Mouse (Mus musculus) embryonic stem cell, embryonic (primary cell): ENCODE measurements at regions not wholly inside any gene's neighbourhood (a gene's known extent, or its start where the extent isn't known, plus 50 kb on each side); places are given as distances from the start of the nearest gene placed in this dataset.

Source experiments
- CTCF ChIA-PET, 4 experiments: fragments of 300-600 bp in 2 of 4; fragments of 350-600 bp in 2 of 4; sonication (Branson Sonifier 250); formaldehyde crosslinking; loops; one replicate each; lab custom pipeline; 2022; ENCODE audit warnings: inconsistent platforms in 2 of 4; lab: Charles Lee
- POLR2A ChIA-PET, 4 experiments: fragments of 300-600 bp in 2 of 4; fragments of 350-600 bp in 2 of 4; sonication (Branson Sonifier 250); formaldehyde crosslinking; loops; one replicate each; lab custom pipeline; 2022; ENCODE audit warnings: antibody characterized with exemption in 4 of 4, inconsistent platforms in 1 of 4; lab: Charles Lee

GRCm38 (mm10) chr2:18617520-18617919, 54.7 kb upstream of the Commd3 start:
- ChIA-PET POLR2A (interaction anchor here in 2 of 4 experiments (0.8 to 1.3 kb wide), 2 partner anchors 9 to 484 kb away, joined by 4 read pairs; no protein-coding TSS in a partner anchor), CTCF (interaction anchor here in 1 of 4 experiments (0.7 kb wide), 1 partner anchor 675 kb away, joined by 4 read pairs; no protein-coding TSS in a partner anchor)

DNA sequence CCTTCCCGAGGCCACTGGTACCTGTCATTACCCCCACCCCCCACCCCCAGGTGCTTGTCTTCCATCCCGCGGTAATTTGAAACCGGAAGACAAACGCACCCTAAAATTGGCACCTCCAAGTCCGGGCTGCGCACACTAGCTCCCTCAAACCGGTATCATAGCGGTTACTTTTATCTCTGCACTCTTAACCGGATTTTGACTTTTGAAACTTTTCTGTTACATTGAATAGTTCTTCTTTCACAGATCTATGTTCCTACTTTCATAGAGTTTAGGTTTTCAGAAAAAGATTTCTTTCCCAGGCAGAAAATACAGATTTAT, 62.4 kb upstream of the Commd3 start:
- CTCF ChIA-PET = interaction anchor here in 1 of 4 experiments (0.9 kb wide), 1 partner anchor 9 kb away, joined by 3 read pairs; no protein-coding TSS in a partner anchor
- POLR2A ChIA-PET = interaction anchor here in 3 of 4 experiments (0.6 to 0.8 kb wide), 5 partner anchors 10 to 620 kb away, joined by 3 to 5 read pairs (median 3); no protein-coding TSS in a partner anchor

GRCm38 (mm10) chr2:18609075-18609867, 62.9 kb upstream of the Commd3 start:
- CTCF ChIA-PET = interaction anchor here in 1 of 4 experiments (0.9 kb wide), 1 partner anchor 9 kb away, joined by 3 read pairs; no protein-coding TSS in a partner anchor
- POLR2A ChIA-PET = interaction anchor here in 3 of 4 experiments (0.6 to 1.6 kb wide), 5 partner anchors 9 to 620 kb away, joined by 3 to 5 read pairs (median 3); no protein-coding TSS in a partner anchor

DNA sequence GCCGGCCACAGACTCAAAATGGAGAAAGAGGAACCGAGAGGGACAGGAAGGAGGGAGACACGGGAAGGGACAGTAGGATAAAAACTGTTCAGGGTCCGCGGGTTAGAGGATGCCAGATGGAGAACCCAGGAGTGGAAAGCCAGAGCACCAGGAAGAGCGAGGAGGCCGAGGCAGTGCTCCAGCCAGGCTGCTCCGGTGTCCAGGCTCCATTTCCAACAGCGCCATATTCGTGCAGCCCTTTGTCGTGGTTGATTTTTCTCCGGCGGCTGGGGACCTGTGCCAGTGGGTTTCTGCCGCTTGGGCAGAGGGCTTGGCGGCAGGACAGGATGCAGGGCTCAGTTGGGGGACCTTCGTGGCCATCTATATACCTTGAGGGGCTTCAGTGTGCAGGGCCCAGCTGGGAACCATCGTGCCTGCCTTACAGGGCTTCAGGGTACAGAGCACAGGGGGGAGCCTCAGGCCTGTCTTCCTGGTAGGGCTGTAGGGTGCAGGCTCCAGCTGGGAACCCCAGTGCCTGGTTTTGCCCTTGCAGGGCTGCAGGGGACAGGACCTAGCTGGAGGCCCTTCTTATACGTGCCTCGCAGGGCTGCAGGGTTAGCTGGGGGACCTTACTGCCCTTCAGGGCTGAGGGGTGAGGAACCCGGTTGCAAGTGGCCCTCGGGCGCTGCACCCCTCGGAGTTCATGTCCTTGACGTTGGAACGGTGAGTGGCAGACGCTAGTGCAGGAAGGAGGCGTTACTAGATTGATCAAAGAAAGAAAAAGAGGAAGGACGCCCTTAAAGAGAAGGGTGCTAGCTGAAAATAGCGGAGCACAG, 63.7 kb upstream of the Commd3 start:
- POLR2A ChIA-PET = interaction anchor here in 3 of 4 experiments (1.0 to 1.6 kb wide), 3 partner anchors 10 to 21 kb away, joined by 3 to 4 read pairs (median 3); no protein-coding TSS in a partner anchor
- CTCF ChIA-PET = interaction anchor here in 1 of 4 experiments (0.7 kb wide), 1 partner anchor 1107 kb away, joined by 4 read pairs; no protein-coding TSS in a partner anchor

- POLR2A ChIA-PET = interaction anchor here in 2 of 4 experiments (0.9 to 1.6 kb wide), 2 partner anchors 10 to 20 kb away, joined by 3 to 4 read pairs; no protein-coding TSS in a partner anchor
- CTCF ChIA-PET = interaction anchor here in 1 of 4 experiments (0.7 kb wide), 1 partner anchor 1108 kb away, joined by 4 read pairs; no protein-coding TSS in a partner anchor
Measured at GRCm38 (mm10) chr2:18607586-18608259, 64.5 kb upstream of the Commd3 start.

DNA sequence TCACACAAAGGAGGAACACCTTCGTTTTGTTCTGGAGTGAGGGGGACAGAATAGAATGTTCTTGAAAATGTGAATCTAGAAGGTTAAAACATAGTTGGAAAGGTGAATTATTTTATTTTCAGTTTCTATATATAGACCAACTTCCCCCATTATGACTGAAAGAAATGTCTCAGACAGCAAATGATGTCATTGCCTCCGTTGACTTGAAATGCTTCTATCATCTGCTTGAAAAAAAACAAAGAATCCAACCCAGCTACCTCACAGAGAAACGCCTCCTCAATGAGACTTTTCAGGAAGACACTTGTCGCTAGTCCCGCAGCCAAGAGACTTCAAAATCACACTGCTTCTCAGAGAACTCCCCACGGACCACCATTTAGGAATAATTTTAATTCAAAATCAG, 65.1 kb upstream of the Commd3 start:
- ChIA-PET CTCF (no interaction called here), POLR2A (interaction anchor here in 1 of 4 experiments (0.9 kb wide), 1 partner anchor 19 kb away, joined by 3 read pairs; no protein-coding TSS in a partner anchor)

GRCm38 (mm10) chr2:18592221-18592620, 80.0 kb upstream of the Commd3 start:
- POLR2A ChIA-PET = interaction anchor here in 1 of 4 experiments (0.8 kb wide), 1 partner anchor 131 kb away, joined by 4 read pairs; no protein-coding TSS in a partner anchor
- CTCF ChIA-PET = no interaction called here

DNA sequence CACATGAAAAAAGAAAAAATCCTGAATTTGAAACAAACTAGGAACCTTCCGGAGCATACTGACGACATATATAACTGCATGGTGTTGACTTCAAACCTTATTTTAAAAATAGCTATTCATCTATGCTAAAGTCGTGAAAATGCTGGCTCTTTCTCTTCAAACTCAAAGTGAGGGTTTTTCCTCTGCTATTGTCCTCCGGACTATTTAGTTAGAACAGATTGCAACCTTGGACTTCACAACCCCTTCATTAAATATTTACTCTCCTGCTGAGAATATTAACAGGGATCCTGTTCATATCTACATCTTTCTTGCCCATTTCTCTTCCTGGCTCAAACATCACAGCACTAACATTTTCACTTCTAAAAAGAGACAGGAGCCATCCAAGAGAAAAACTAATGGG, 84.0 kb upstream of the Commd3 start:
- ChIA-PET POLR2A (interaction anchor here in 2 of 4 experiments (0.7 to 1.5 kb wide), 6 partner anchors 19 to 432 kb away, joined by 3 to 4 read pairs (median 3); partner anchors contain the start of gene Commd3 (in 1 of the 2)), CTCF (no interaction called here)

- ChIA-PET POLR2A (interaction anchor here in 3 of 4 experiments (0.7 to 1.5 kb wide), 10 partner anchors 20 to 432 kb away, joined by 3 to 4 read pairs (median 3); partner anchors contain the start of gene Commd3 (in 1 of the 3)), CTCF (no interaction called here)
Measured at GRCm38 (mm10) chr2:18587746-18588231, 84.4 kb upstream of the Commd3 start.

- ChIA-PET CTCF (no interaction called here), POLR2A (interaction anchor here (0.5 to 1.5 kb wide), 12 partner anchors 10 to 550 kb away, joined by 3 to 11 read pairs (median 3); partner anchors contain the start of genes A930004D18Rik (in 1 of the 4), Commd3 (in 1 of the 4) and Dnajc1 (in 1 of the 4))
Measured at GRCm38 (mm10) chr2:18586925-18587724, 85.1 kb upstream of the Commd3 start.

DNA sequence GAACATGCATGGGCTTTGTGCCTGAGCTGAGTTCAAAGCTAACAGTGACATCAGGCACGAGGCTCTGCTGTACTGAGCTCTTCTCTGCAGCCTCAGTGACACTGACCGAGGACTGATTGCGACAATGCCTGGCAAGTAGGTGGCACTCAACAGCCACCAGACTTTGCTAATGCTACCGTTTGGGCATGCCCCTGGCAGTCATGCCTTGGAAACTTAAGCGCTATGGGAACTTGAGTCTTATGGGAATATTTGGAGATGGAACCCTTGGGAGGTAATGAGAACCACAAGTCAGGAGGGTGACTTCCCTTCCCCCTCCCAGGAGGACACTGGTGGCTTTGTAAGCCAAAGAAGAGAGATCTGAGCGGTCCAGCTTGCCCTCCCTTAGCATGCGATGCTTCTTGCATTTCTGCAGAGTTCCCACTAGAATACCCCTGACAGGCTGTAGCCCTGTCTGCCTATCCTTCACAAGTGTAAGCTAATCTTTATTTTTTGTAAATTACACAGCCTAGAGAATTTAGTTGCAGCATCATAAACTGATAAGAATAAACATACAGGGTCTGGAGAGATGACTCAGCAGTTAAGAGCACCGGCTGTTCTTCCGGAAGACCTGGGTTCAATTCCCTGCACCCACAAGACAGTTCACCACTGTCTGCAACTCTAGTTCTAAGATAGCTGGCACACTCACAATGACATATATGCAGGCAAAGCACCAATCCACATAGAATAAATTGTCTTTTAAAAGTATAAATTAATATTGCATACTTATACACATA, 86.4 kb upstream of the Commd3 start:
- ChIA-PET POLR2A (interaction anchor here in 3 of 4 experiments (0.6 to 1.4 kb wide), 5 partner anchors 24 to 733 kb away, joined by 3 read pairs; partner anchors contain the start of gene Dnajc1 (in 1 of the 3)), CTCF (no interaction called here)

DNA sequence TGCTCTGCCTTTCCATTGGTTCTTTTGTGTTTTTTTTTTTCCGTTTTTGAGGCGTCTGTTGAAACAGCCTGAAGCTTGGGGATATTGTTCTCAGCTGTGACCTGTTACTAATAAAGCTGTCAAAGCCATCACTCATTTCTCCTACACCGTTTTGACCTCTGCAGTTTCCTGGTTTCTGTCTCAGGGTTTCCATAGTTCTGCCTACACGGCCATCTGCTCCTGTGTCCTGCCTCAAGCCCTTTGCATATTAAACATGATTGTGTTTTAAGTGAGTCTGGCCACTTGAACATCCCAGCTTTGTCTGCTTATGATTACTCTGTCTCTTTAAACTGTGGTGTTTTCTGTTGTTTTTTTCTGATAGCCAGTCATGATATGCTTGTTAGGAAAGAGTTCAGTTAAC, 114.1 kb upstream of the Commd3 start:
- ChIA-PET CTCF (interaction anchor here in 1 of 4 experiments (0.6 kb wide), 1 partner anchor 224 kb away, joined by 3 read pairs; no protein-coding TSS in a partner anchor), POLR2A (interaction anchor here in 1 of 4 experiments (0.6 to 1.1 kb wide), 3 partner anchors 12 to 167 kb away, joined by 4 read pairs; no protein-coding TSS in a partner anchor)

GRCm38 (mm10) chr2:18547964-18548643, 124.1 kb upstream of the Commd3 start:
- ChIA-PET POLR2A (interaction anchor here in 1 of 4 experiments (1.1 kb wide), 1 partner anchor 8 kb away, joined by 3 read pairs; no protein-coding TSS in a partner anchor), CTCF (no interaction called here)

DNA sequence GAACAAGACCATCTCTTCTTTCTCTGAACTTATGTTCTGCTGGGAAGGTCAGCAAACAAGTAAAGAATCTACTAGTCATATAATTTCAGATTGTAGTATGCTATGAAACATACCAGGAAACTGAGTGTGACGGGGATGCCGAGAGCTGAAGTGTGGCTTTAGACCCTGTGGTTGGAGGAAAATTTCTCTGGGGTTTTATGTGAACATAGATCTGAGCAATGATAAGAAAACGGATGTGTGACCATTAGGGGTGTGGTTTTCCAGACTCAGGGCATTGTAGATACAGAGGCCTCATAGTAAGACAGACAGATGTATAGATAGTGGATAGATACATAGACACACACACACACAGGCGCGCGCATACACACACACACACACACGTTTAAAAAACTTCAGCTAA, 131.8 kb upstream of the Dnajc1 start:
- CTCF ChIA-PET = interaction anchor here in 1 of 4 experiments (0.5 kb wide), 1 partner anchor 63 kb away, joined by 6 read pairs; no protein-coding TSS in a partner anchor
- POLR2A ChIA-PET = no interaction called here

DNA sequence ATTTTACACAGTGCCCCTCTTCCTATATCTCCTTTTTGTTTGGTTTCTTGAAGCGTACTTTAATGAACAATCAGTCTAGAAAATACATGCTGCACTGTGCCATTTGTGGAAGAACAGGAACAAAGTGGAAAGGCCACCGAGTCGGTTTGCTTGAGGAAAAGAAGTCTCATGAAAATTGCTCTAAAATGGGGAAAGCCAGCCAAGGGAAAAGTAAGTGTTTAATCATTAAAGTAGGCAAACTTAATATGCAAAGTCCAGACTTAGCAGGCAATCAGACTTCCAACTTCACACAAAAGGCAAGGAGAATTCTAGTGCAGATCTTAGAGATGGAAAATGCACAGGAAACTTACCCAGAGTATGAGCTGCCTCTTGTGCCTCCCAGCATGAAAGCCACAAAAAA, 131.3 kb upstream of the Dnajc1 start:
- ChIA-PET CTCF (no interaction called here), POLR2A (no interaction called here)
